Comparison of ENCODE assay signal across 27 mouse cellular contexts in genomic region chr2:161252761-161253160, GRCm38 (mm10).
"Had no signal": no experiment of that assay in that cellular context is flagged by ENCODE, and none has a peak within 500 bp of the region (broad histone marks: within the 10 kb centered on the region; RNA-seq: fewer than 3 reads in every experiment).

No protein-coding gene starts in this region.

- H3K36me3 ChIP-seq: embryonic facial prominence, embryonic 10.5 days; embryonic facial prominence, embryonic 12.5 days; embryonic facial prominence, embryonic 13.5 days; embryonic facial prominence, embryonic 15.5 days; forebrain, embryonic 10.5 days; forebrain, embryonic 12.5 days; forebrain, embryonic 15.5 days; heart, embryonic 10.5 days had no signal

- DNase-seq: cerebellum, adult 9-11 months; cerebellum, postnatal 10 days; cerebellum, postnatal 14 days; cerebellum, postnatal 25 days; cerebellum, postnatal 36 days; embryo, embryonic 11 days; forebrain, postnatal 0 days; gastrocnemius, adult 2 months; gastrocnemius, postnatal 10 days; gastrocnemius, postnatal 14 days; gastrocnemius, postnatal 25 days; gastrocnemius, postnatal 36 days; heart, adult 11 months; heart, adult 18-20 months; heart, adult 2 months had no signal

- H3K4me3 ChIP-seq: embryonic facial prominence, embryonic 10.5 days; embryonic facial prominence, embryonic 12.5 days; embryonic facial prominence, embryonic 13.5 days; embryonic facial prominence, embryonic 15.5 days; erythroblast, embryonic 14.5 days; forebrain, embryonic 10.5 days; forebrain, embryonic 12.5 days; forebrain, embryonic 13.5 days; forebrain, embryonic 15.5 days; gastrocnemius, adult 2 months; heart, adult 2 months; heart, embryonic 10.5 days had no signal

- H3K4me1 ChIP-seq: embryonic facial prominence, embryonic 10.5 days; embryonic facial prominence, embryonic 12.5 days; embryonic facial prominence, embryonic 13.5 days; embryonic facial prominence, embryonic 15.5 days; forebrain, embryonic 10.5 days; forebrain, embryonic 12.5 days; forebrain, embryonic 15.5 days had no signal

- H3K27ac ChIP-seq: embryonic facial prominence, embryonic 10.5 days; embryonic facial prominence, embryonic 12.5 days; embryonic facial prominence, embryonic 13.5 days; embryonic facial prominence, embryonic 15.5 days; forebrain, embryonic 10.5 days; forebrain, embryonic 12.5 days; forebrain, embryonic 13.5 days; forebrain, embryonic 15.5 days; gastrocnemius, adult 2 months; heart, adult 2 months; heart, embryonic 10.5 days had no signal

- ATAC-seq: forebrain, embryonic 13.5 days; forebrain, embryonic 14.5 days; forebrain, embryonic 15.5 days; forebrain, embryonic 16.5 days; forebrain, postnatal 0 days had no signal

- H3K9me3 ChIP-seq: embryonic facial prominence, embryonic 10.5 days; embryonic facial prominence, embryonic 12.5 days; embryonic facial prominence, embryonic 13.5 days; embryonic facial prominence, embryonic 15.5 days; forebrain, embryonic 10.5 days; forebrain, embryonic 13.5 days; forebrain, embryonic 15.5 days; heart, embryonic 10.5 days had no signal

- H3K9ac ChIP-seq: embryonic facial prominence, embryonic 12.5 days; embryonic facial prominence, embryonic 13.5 days; embryonic facial prominence, embryonic 15.5 days; forebrain, embryonic 12.5 days; forebrain, embryonic 13.5 days; forebrain, embryonic 15.5 days; forebrain, postnatal 0 days had no signal
